Mouse (Mus musculus): Measurements from ENCODE around the gene Syt6. TPM values are rescaled to one million over a fixed set of nuclear protein-coding genes. Genes with fewer than 3 reads are reported as not detected.
A peak's percentile ranks its signal among the peaks of the same experiment; 100 is the strongest.

Gene Syt6
- polyA plus RNA-seq, 1 experiment from 2014 or later: 11.3 TPM

GRCm38 (mm10) chr3:103573791-103574166 is 1.3 kb upstream of the Syt6 start:
- Histone ChIP-seq H3K27me3 (peaks cover 79% of the 10 kb centered on the region), H3K27ac (no peak overlapping the region), H3K4me2 (peak overlapping the region; percentile 50), H3K9me3 (no peaks in the 10 kb centered on the region), H3K36me3 (no peaks in the 10 kb centered on the region), H3K4me1 (replicated peaks) (peaks cover 55% of the 10 kb centered on the region), H3K4me3 (peak overlapping the region; percentile 20), H3K9ac (peak overlapping the region; percentile 26; the same call in 1 of the 2 replicates)
- WGBS: 1% methylated on average over 14 of the region's 14 CpGs
- ATAC-seq (ENCODE audit: low FRiP score): peak; percentile 33

- no peak for ATAC-seq (ENCODE audit: low FRiP score)
- 5% methylated on average over 22 of the region's 22 CpGs for WGBS
- Histone ChIP-seq H3K9me3 (no peaks in the 10 kb centered on the region), H3K9ac (0 out of 2 replicates have a peak overlapping the region, but pooled peaks have one; percentile 81), H3K4me3 (peak overlapping the region; percentile 59), H3K4me2 (peak overlapping the region; percentile 93), H3K27ac (no peak overlapping the region), H3K27me3 (peaks cover 76% of the 10 kb centered on the region), H3K4me1 (replicated peaks) (peaks cover 60% of the 10 kb centered on the region), H3K36me3 (no peaks in the 10 kb centered on the region)
These were observed 370 bp upstream of the Syt6 start for GRCm38 (mm10) chr3:103574566-103575155.

- Histone ChIP-seq H3K9ac (peak overlapping the region; percentile 81), H3K27me3 (peaks cover 70% of the 10 kb centered on the region), H3K36me3 (no peaks in the 10 kb centered on the region), H3K27ac (peak overlapping the region; percentile 44; the same call in 1 of the 2 replicates), H3K9me3 (no peaks in the 10 kb centered on the region), H3K4me3 (peak overlapping the region; percentile 59), H3K4me2 (peak overlapping the region; percentile 93), H3K4me1 (replicated peaks) (peaks cover 74% of the 10 kb centered on the region)
- ATAC-seq (ENCODE audit: low FRiP score): peak; percentile 46
- under 1% methylated on average over 49 of the region's 69 CpGs for WGBS
These were observed 1.0 kb downstream of the Syt6 start for GRCm38 (mm10) chr3:103575893-103576641.

GRCm38 (mm10) chr3:103587136-103587535 is 12.1 kb downstream of the Syt6 start:
- no peak overlapping the region for H3K4me3 ChIP-seq
- 94% methylated on average over 17 of the region's 17 CpGs for WGBS
- no peaks in the 10 kb centered on the region for H3K27me3 ChIP-seq
- no peak overlapping the region for H3K4me2 ChIP-seq
- H3K9ac ChIP-seq: no peak overlapping the region
- no peak overlapping the region for H3K27ac ChIP-seq
- no peak for ATAC-seq (ENCODE audit: low FRiP score)
- no peaks in the 10 kb centered on the region for H3K9me3 ChIP-seq
- peaks cover 8% of the 10 kb centered on the region; the same call in 1 of the 2 replicates for H3K36me3 ChIP-seq
- H3K4me1 ChIP-seq (replicated peaks): peaks cover 3% of the 10 kb centered on the region

GRCm38 (mm10) chr3:103587672-103588071 is 12.6 kb downstream of the Syt6 start:
- Histone ChIP-seq H3K9me3 (no peaks in the 10 kb centered on the region), H3K4me2 (no peak overlapping the region), H3K4me3 (no peak overlapping the region), H3K4me1 (replicated peaks) (0 out of 2 replicates have a peak, but pooled peaks cover 4% of the 10 kb centered on the region), H3K27ac (no peak overlapping the region), H3K27me3 (no peaks in the 10 kb centered on the region), H3K9ac (no peak overlapping the region), H3K36me3 (peaks cover 8% of the 10 kb centered on the region; the same call in 1 of the 2 replicates)
- no peak for ATAC-seq (ENCODE audit: low FRiP score)
- WGBS: 93% methylated on average over 5 of the region's 5 CpGs

GRCm38 (mm10) chr3:103589636-103590035 is 14.6 kb downstream of the Syt6 start:
- Histone ChIP-seq H3K4me3 (no peak overlapping the region), H3K4me1 (replicated peaks) (0 out of 2 replicates have a peak, but pooled peaks cover 4% of the 10 kb centered on the region), H3K27ac (no peak overlapping the region), H3K36me3 (peaks cover 8% of the 10 kb centered on the region; the same call in 1 of the 2 replicates), H3K4me2 (no peak overlapping the region), H3K9me3 (no peaks in the 10 kb centered on the region), H3K9ac (no peak overlapping the region), H3K27me3 (no peaks in the 10 kb centered on the region)
- ATAC-seq (ENCODE audit: low FRiP score): no peak
- WGBS: 81% methylated on average over 5 of the region's 5 CpGs

- Histone ChIP-seq H3K27me3 (no peaks in the 10 kb centered on the region), H3K9ac (no peak overlapping the region), H3K4me2 (no peak overlapping the region), H3K27ac (no peak overlapping the region), H3K4me1 (replicated peaks) (0 out of 2 replicates have a peak, but pooled peaks cover 6% of the 10 kb centered on the region), H3K4me3 (no peak overlapping the region), H3K36me3 (peaks cover 3% of the 10 kb centered on the region; the same call in 1 of the 2 replicates), H3K9me3 (no peaks in the 10 kb centered on the region)
- WGBS: 78% methylated on average over 5 of the region's 5 CpGs
- ATAC-seq (ENCODE audit: low FRiP score): no peak
These were observed 17.6 kb downstream of the Syt6 start for GRCm38 (mm10) chr3:103592636-103593035.

GRCm38 (mm10) chr3:103593631-103594030 is 18.6 kb downstream of the Syt6 start:
- ATAC-seq (ENCODE audit: low FRiP score): no peak
- Histone ChIP-seq H3K36me3 (0 out of 2 replicates have a peak, but pooled peaks cover 3% of the 10 kb centered on the region), H3K9me3 (no peaks in the 10 kb centered on the region), H3K4me3 (no peak overlapping the region), H3K4me2 (no peak overlapping the region), H3K27ac (no peak overlapping the region), H3K4me1 (replicated peaks) (0 out of 2 replicates have a peak, but pooled peaks cover 6% of the 10 kb centered on the region), H3K9ac (no peak overlapping the region), H3K27me3 (no peaks in the 10 kb centered on the region)
- WGBS: 84% methylated on average over 5 of the region's 5 CpGs

- 78% methylated on average over 7 of the region's 7 CpGs for WGBS
- Histone ChIP-seq H3K36me3 (no peaks in the 10 kb centered on the region), H3K4me1 (replicated peaks) (0 out of 2 replicates have a peak, but pooled peaks cover 6% of the 10 kb centered on the region), H3K4me3 (no peak overlapping the region), H3K9ac (no peak overlapping the region), H3K27me3 (no peaks in the 10 kb centered on the region), H3K9me3 (no peaks in the 10 kb centered on the region), H3K4me2 (no peak overlapping the region), H3K27ac (no peak overlapping the region)
- no peak for ATAC-seq (ENCODE audit: low FRiP score)
These were observed 20.3 kb downstream of the Syt6 start for GRCm38 (mm10) chr3:103595271-103595810.

- H3K4me1 ChIP-seq (replicated peaks): peaks cover 6% of the 10 kb centered on the region; the same call in 1 of the 2 replicates
- H3K36me3 ChIP-seq: no peaks in the 10 kb centered on the region
- ATAC-seq (ENCODE audit: low FRiP score): no peak
- no peak overlapping the region for H3K4me2 ChIP-seq
- H3K9me3 ChIP-seq: no peaks in the 10 kb centered on the region
- H3K9ac ChIP-seq: no peak overlapping the region
- 81% methylated on average over 4 of the region's 4 CpGs for WGBS
- H3K27ac ChIP-seq: no peak overlapping the region
- no peak overlapping the region for H3K4me3 ChIP-seq
- H3K27me3 ChIP-seq: no peaks in the 10 kb centered on the region
These were observed 22.6 kb downstream of the Syt6 start for GRCm38 (mm10) chr3:103597586-103597985.

- Histone ChIP-seq H3K4me3 (no peak overlapping the region), H3K36me3 (no peaks in the 10 kb centered on the region), H3K9me3 (no peaks in the 10 kb centered on the region), H3K27ac (no peak overlapping the region), H3K9ac (no peak overlapping the region), H3K27me3 (no peaks in the 10 kb centered on the region), H3K4me1 (replicated peaks) (peaks cover 4% of the 10 kb centered on the region; the same call in 1 of the 2 replicates), H3K4me2 (no peak overlapping the region)
- WGBS: 47% methylated on average over 7 of the region's 7 CpGs
- ATAC-seq (ENCODE audit: low FRiP score): no peak
These were observed 26.0 kb downstream of the Syt6 start for GRCm38 (mm10) chr3:103601011-103601410.

- Histone ChIP-seq H3K9me3 (no peaks in the 10 kb centered on the region), H3K4me1 (replicated peaks) (peaks cover 9% of the 10 kb centered on the region), H3K9ac (no peak overlapping the region), H3K27me3 (no peaks in the 10 kb centered on the region), H3K4me3 (no peak overlapping the region), H3K36me3 (no peaks in the 10 kb centered on the region), H3K27ac (no peak overlapping the region), H3K4me2 (no peak overlapping the region)
- 81% methylated on average over 1 of the region's 1 CpGs for WGBS
- no peak for ATAC-seq (ENCODE audit: low FRiP score)
These were observed 26.5 kb downstream of the Syt6 start for GRCm38 (mm10) chr3:103601561-103601960.
